Mouse (Mus musculus) ES-E14 (cell line): Measurements from ENCODE around the gene Ddx6.

Experiments used
- CHD2 ChIP-seq: IDR thresholded peaks from 2 replicates; pipeline ENCODE4 v1.6.1; 2014; ENCODE audit warnings: mild to moderate bottlenecking, low read depth, low read length, inconsistent platforms
- ZNF384 ChIP-seq: IDR thresholded peaks from 2 replicates; pipeline ENCODE4 v1.6.1; 2012; ENCODE audit warnings: low read depth, low read length, inconsistent platforms

- TF ChIP-seq CHD2, result no peak
- no peak for TF ChIP-seq ZNF384
Measured at GRCm38 (mm10) chr9:44663706-44664105, 59.0 kb downstream of the Ddx6 start.
